Mouse (Mus musculus): Measurements from ENCODE around the gene Glb1. TPM values are rescaled to one million over a fixed set of nuclear protein-coding genes. Genes with fewer than 3 reads are reported as not detected.

The Glb1 gene
- polyA plus RNA-seq (2015; fragmentation: Illumina TruSeq; extraction: RNeasy Lipid Tissue Mini Kit (QIAGEN cat#74804); ENCODE audit: insufficient read depth, low replicate concordance), result 22.6 TPM

GRCm38 (mm10) chr9:114400949-114401684, at the start of gene Glb1, which contains the start of gene Tmppe:
Gene Glb1, plus strand, starts transcription at chr9:114401076.
Gene Tmppe, plus strand, starts transcription at chr9:114401105.

GRCm38 (mm10) chr9:114389905-114390748, 10.7 kb upstream of the Glb1 start, which contains the start of gene Crtap:
Gene Crtap, minus strand, starts transcription at chr9:114390675.

GRCm38 (mm10) chr9:114504816-114505215, 103.9 kb downstream of the Glb1 start, which contains the start of gene Ccr4:
Gene Ccr4, minus strand, starts transcription at chr9:114504916.

GRCm38 (mm10) chr9:114515364-114515763, 114.5 kb downstream of the Glb1 start, which contains the start of gene C130032M10Rik:
Gene C130032M10Rik, plus strand, starts transcription at chr9:114515697.

Other genes starting within 250 kb of the Glb1 start
- 0.90 TPM for gene Bcl2a1c, start 70.9 kb upstream of the Glb1 start, polyA plus RNA-seq (2015; fragmentation: Illumina TruSeq; extraction: RNeasy Lipid Tissue Mini Kit (QIAGEN cat#74804); ENCODE audit: insufficient read depth, low replicate concordance)
- gene Crtap, start 10.4 kb upstream of the Glb1 start, polyA plus RNA-seq (2015; fragmentation: Illumina TruSeq; extraction: RNeasy Lipid Tissue Mini Kit (QIAGEN cat#74804); ENCODE audit: insufficient read depth, low replicate concordance), result 58.4 TPM
- gene Tmppe, start within 50 bp of the Glb1 start, polyA plus RNA-seq (2015; fragmentation: Illumina TruSeq; extraction: RNeasy Lipid Tissue Mini Kit (QIAGEN cat#74804); ENCODE audit: insufficient read depth, low replicate concordance), result 7.2 TPM
- 2.1 TPM for gene Ccr4, start 103.8 kb downstream of the Glb1 start, polyA plus RNA-seq (2015; fragmentation: Illumina TruSeq; extraction: RNeasy Lipid Tissue Mini Kit (QIAGEN cat#74804); ENCODE audit: insufficient read depth, low replicate concordance)
- not detected for gene C130032M10Rik, start 114.6 kb downstream of the Glb1 start, polyA plus RNA-seq (2015; fragmentation: Illumina TruSeq; extraction: RNeasy Lipid Tissue Mini Kit (QIAGEN cat#74804); ENCODE audit: insufficient read depth, low replicate concordance)
- 0.04 TPM for gene Trim71, start 163.3 kb downstream of the Glb1 start, polyA plus RNA-seq (2015; fragmentation: Illumina TruSeq; extraction: RNeasy Lipid Tissue Mini Kit (QIAGEN cat#74804); ENCODE audit: insufficient read depth, low replicate concordance)
- gene Cnot10, start 239.1 kb downstream of the Glb1 start, polyA plus RNA-seq (2015; fragmentation: Illumina TruSeq; extraction: RNeasy Lipid Tissue Mini Kit (QIAGEN cat#74804); ENCODE audit: insufficient read depth, low replicate concordance), result 42.7 TPM